Mouse (Mus musculus) hindbrain, embryonic 15.5 days (tissue): ENCODE results near the gene Mcmbp. TPM values are rescaled to one million over a fixed set of nuclear protein-coding genes. Genes with fewer than 3 reads are reported as not detected.

Experiments
- ATAC-seq: fragments of 200-750 bp; cut with Nextera tagmentation; 2 replicates; pipeline ENCODE4 v1.8.0; 2017; ENCODE audit warnings: low read depth, moderate number of reproducible peaks, moderate TSS enrichment; ENCODE audit not compliant: low FRiP score
- H3K27ac ChIP-seq: fragments of 300-500 bp; sonication (generic); replicated peaks from 2 replicates; pipeline ENCODE4 v1.5.1; 2015; ENCODE audit warnings: mild to moderate bottlenecking, inconsistent platforms
- H3K27me3 ChIP-seq: fragments of 300-500 bp; sonication (generic); 2 replicates; pipeline ENCODE4 v1.6.1; 2015; ENCODE audit warnings: control low read depth, inconsistent platforms
- H3K36me3 ChIP-seq: fragments of 300-500 bp; sonication (generic); 2 replicates; pipeline ENCODE4 v1.6.1; 2015; ENCODE audit warnings: control low read depth, inconsistent platforms
- H3K4me1 ChIP-seq: fragments of 300-500 bp; sonication (generic); replicated peaks from 2 replicates; pipeline ENCODE4 v1.6.1; 2015; ENCODE audit warnings: control low read depth, inconsistent platforms
- H3K4me2 ChIP-seq: fragments of 300-500 bp; sonication (generic); 2 replicates; pipeline ENCODE4 v1.6.1; 2015; ENCODE audit warnings: moderate library complexity, mild to moderate bottlenecking, inconsistent platforms
- H3K4me3 ChIP-seq: fragments of 300-500 bp; sonication (generic); 2 replicates; pipeline ENCODE4 v1.5.1; 2015; ENCODE audit warnings: mild to moderate bottlenecking, inconsistent platforms
- H3K9ac ChIP-seq: fragments of 300-500 bp; sonication (generic); 2 replicates; pipeline ENCODE4 v1.6.1; 2015; ENCODE audit warnings: inconsistent platforms
- H3K9me3 ChIP-seq: fragments of 300-500 bp; sonication (generic); 2 replicates; pipeline ENCODE4 v1.6.1; 2016; ENCODE audit warnings: control low read depth, inconsistent platforms
- WGBS: fragments of 180-500 bp; shearing (Covaris S2); methylation state at CpG from one replicate; pipeline ENCODE4 v1.1.7; 2015; 5-methylcytosine and 5-hydroxymethylcytosine counted together
- polyA plus RNA-seq: library from polyadenylated mRNA; unstranded; fragments of >200 nt; fragmentation: Nextera tagmentation; extraction: Ambion mirVana; gene quantifications from 2 replicates; pipeline ENCODE4 v1.2.1, GENCODE M21; 2015

The Mcmbp gene
- polyA plus RNA-seq: 43.2 and 44.0 TPM in 2 replicates

DNA sequence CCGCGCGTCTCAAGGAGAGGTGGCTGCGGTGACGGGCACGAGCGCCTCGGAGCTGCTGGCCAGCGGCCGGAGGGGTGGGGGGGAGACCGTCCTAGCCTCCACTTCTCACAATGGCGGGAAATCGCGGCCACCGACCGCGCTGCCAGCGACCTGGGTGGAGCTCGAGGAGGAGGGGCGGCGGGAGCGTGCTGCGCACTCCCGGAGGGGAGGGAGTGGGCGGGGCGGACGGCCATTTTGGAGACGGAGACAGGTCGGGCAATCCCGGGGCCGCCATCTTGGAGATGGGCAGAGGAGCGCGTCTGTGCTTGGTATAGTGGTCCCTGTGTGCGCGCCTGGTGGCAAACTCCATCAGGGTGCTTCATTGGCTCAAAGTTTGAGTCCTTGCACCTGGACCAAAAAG lies at the start of gene Mcmbp:
Gene Mcmbp, minus strand, starts transcription at position 162 of the 400 bp plus-strand sequence.
- Histone ChIP-seq H3K27ac (peak within 1 kb of the TSS; percentile 91), H3K9me3 (no peaks in the 10 kb centered on the region), H3K36me3 (no peaks in the 10 kb centered on the region), H3K4me3 (peak within 1 kb of the TSS; percentile 95), H3K4me2 (peak within 1 kb of the TSS; percentile 85), H3K4me1 (peaks cover 33% of the 10 kb centered on the region), H3K27me3 (no peaks in the 10 kb centered on the region; the same call in 1 of the 2 replicates), H3K9ac (peak within 1 kb of the TSS; percentile 96)
- peak; percentile 90 for ATAC-seq
- under 1% methylated on average over 35 of the region's 35 CpGs for WGBS

DNA sequence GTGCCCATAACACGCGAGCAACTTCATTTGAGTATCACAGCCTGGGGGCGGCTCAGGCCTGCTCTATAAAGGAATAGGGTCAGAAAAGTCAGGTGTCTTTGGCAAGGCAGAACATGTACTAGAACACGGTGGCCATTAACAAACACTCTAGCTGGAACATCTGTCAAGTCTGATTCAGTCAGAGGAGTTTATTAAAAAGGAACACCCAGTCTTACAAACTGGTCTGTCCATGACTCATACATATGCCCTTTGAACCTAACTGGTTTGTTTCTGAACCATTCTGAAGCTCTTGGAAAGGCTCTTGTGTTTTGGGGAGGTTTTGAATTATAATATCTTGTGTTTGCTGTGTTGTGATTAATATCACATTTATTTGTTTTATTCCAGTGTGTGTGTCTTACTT lies 49.8 kb upstream of the Mcmbp start:
- WGBS: 89% methylated on average over 4 of the region's 4 CpGs
- no peaks in the 10 kb centered on the region for H3K9me3 ChIP-seq
- no peaks in the 10 kb centered on the region for H3K27me3 ChIP-seq
- H3K9ac ChIP-seq: no peak overlapping the region
- no peak overlapping the region for H3K4me2 ChIP-seq
- H3K27ac ChIP-seq: no peak overlapping the region
- H3K4me1 ChIP-seq: no peaks in the 10 kb centered on the region
- no peak overlapping the region for H3K4me3 ChIP-seq
- H3K36me3 ChIP-seq: peaks cover 12% of the 10 kb centered on the region
- ATAC-seq: no peak

DNA sequence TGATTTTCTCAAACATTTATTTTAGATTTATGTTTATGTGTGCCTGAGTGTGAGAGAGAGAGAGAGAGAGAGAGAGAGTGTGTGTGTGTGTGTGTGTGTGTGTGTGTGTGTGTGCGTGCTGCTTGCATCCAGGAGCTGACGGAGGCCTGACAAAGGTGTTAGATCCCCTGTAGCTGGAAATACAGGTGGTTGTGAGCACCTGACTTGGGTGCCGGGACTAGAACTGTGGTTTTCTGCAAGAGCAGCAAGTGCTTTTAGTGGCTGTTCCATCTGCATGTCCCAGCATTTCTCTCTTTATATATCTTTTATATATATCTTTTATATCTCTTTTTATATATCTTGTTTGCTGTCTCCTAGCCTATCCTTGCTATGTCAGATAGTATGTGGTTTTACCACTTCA lies 41.6 kb upstream of the Mcmbp start:
- Histone ChIP-seq H3K27me3 (no peaks in the 10 kb centered on the region), H3K4me1 (no peaks in the 10 kb centered on the region), H3K4me3 (no peak overlapping the region), H3K9me3 (no peaks in the 10 kb centered on the region), H3K36me3 (peaks cover 61% of the 10 kb centered on the region), H3K9ac (no peak overlapping the region), H3K4me2 (no peak overlapping the region), H3K27ac (no peak overlapping the region)
- WGBS: 95% methylated on average over 3 of the region's 3 CpGs
- ATAC-seq: no peak

DNA sequence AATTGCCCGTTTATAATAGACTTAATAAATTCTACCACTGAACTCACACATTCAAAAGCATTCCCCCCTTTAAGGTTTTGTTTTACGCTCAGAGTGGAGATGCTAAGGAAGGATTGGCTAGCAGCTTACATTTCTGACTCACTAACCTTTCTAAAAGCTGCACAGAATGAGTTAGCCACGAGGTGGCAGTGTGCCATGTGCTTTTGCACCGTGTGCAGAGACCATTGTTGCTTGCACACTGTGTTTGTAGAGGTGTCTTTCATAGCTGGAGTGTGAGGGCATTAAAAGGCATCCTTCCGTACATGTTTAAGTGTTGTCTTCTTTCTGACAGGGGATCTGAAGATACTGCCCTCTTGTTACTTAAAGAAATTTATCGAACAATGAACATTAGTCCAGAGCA lies 39.0 kb upstream of the Mcmbp start:
- 36% methylated on average over 6 of the region's 6 CpGs for WGBS

DNA sequence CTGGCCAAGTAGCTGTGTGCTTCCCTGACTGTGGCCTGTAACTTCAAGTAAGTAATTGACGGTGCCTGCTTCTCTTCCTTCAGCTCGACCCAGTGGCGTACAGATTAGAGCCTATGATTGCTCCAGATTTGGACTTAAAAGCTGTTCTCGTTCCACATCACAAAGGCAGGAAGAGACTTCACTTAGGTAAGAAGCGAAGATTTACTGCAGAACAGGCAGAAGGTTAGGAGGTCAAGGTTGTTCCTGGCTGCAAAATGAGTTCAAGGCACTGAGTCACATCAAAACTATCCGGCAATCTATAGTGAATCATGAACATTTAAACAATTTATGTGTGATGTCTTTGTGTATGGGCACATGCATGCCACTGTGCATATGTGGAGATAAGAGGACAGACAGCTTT lies 36.9 kb upstream of the Mcmbp start:
- Histone ChIP-seq H3K27me3 (no peaks in the 10 kb centered on the region), H3K4me1 (no peaks in the 10 kb centered on the region), H3K9me3 (no peaks in the 10 kb centered on the region), H3K36me3 (peaks cover 79% of the 10 kb centered on the region), H3K9ac (no peak overlapping the region), H3K27ac (no peak overlapping the region), H3K4me2 (no peak overlapping the region), H3K4me3 (no peak overlapping the region)
- no peak for ATAC-seq
- WGBS: 92% methylated on average over 6 of the region's 6 CpGs

More for the DNA sequence above, 39.0 kb upstream of the Mcmbp start:
- H3K4me1 ChIP-seq: no peaks in the 10 kb centered on the region
- H3K27me3 ChIP-seq: no peaks in the 10 kb centered on the region
- H3K36me3 ChIP-seq: peaks cover 64% of the 10 kb centered on the region
- no peak overlapping the region for H3K4me2 ChIP-seq
- ATAC-seq: peak; percentile 82; the same call in 1 of the 2 replicates
- H3K27ac ChIP-seq: peak overlapping the region; percentile 27; the same call in 1 of the 2 replicates
- H3K4me3 ChIP-seq: no peak overlapping the region
- no peaks in the 10 kb centered on the region for H3K9me3 ChIP-seq
- H3K9ac ChIP-seq: no peak overlapping the region

DNA sequence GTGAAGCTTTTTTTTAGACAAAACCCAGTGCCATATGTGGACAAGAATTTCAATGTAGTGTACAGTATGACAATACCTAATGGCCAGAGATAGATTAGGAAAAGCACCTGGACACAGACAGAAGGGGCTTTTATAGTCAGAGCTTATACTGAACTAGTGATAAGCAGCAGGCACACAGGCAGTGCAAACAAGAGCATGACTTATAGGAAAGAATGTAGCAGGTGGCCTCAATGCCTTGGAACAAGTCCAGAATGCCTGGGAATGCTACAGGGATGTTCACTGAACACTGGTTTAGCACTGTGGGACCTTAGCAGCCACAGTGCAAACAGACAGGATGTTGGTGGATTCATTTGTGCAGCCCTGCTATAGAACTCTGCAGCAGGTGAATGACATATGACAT lies 26.4 kb upstream of the Mcmbp start:
- Histone ChIP-seq H3K36me3 (peaks cover 77% of the 10 kb centered on the region), H3K4me1 (no peaks in the 10 kb centered on the region), H3K9ac (no peak overlapping the region), H3K4me3 (no peak overlapping the region), H3K27ac (no peak overlapping the region), H3K9me3 (no peaks in the 10 kb centered on the region), H3K4me2 (no peak overlapping the region), H3K27me3 (no peaks in the 10 kb centered on the region)
- no peak for ATAC-seq

DNA sequence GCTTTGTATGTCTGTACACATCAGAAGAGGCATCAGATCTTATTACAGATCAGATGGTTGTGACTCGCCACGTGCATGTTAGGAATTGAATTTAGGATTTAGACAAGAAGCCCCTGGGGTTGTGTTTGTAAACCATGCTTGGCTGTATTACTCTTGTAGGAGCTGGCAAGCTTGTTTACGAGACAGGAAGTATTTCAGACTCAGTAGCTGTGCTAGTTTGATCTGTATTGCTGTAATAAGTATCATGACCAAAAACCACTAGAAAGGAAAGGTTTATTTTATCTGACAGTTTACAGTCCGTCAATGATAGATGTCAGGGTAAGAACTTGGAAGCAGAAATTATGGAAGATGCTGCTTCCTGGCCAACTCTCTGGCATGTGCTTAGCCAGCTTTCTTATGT lies 18.7 kb upstream of the Mcmbp start:
- H3K4me1 ChIP-seq: no peaks in the 10 kb centered on the region
- H3K4me2 ChIP-seq: no peak overlapping the region
- 98% methylated on average over 4 of the region's 4 CpGs for WGBS
- H3K9ac ChIP-seq: no peak overlapping the region
- no peaks in the 10 kb centered on the region for H3K27me3 ChIP-seq
- no peak overlapping the region for H3K4me3 ChIP-seq
- peaks cover 89% of the 10 kb centered on the region for H3K36me3 ChIP-seq
- H3K27ac ChIP-seq: no peak overlapping the region
- no peak for ATAC-seq
- no peaks in the 10 kb centered on the region for H3K9me3 ChIP-seq

DNA sequence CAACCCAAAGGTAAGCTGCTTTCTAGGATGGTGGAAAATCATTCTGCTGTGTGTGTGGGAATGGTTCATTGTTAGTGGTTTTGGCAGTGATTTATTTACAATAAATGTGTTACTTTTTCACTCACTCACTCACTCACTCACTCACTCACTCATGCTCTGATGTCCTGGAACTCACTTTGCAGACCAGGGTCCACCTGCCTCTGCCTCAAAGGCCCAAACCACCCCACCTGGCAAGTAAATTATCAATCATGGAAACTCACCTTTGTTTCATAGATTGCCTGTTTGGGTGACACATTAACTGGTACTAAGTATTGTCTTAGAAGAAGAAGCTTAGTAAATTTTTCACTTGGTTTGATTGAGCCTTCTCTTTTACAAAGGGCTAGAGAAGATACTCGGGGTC lies 15.1 kb upstream of the Mcmbp start:
- no peaks in the 10 kb centered on the region for H3K9me3 ChIP-seq
- no peaks in the 10 kb centered on the region for H3K4me1 ChIP-seq
- no peak overlapping the region for H3K27ac ChIP-seq
- H3K27me3 ChIP-seq: no peaks in the 10 kb centered on the region
- H3K4me2 ChIP-seq: no peak overlapping the region
- H3K9ac ChIP-seq: no peak overlapping the region
- peaks cover 86% of the 10 kb centered on the region for H3K36me3 ChIP-seq
- no peak for ATAC-seq
- H3K4me3 ChIP-seq: no peak overlapping the region
- 86% methylated on average over 1 of the region's 1 CpGs for WGBS

DNA sequence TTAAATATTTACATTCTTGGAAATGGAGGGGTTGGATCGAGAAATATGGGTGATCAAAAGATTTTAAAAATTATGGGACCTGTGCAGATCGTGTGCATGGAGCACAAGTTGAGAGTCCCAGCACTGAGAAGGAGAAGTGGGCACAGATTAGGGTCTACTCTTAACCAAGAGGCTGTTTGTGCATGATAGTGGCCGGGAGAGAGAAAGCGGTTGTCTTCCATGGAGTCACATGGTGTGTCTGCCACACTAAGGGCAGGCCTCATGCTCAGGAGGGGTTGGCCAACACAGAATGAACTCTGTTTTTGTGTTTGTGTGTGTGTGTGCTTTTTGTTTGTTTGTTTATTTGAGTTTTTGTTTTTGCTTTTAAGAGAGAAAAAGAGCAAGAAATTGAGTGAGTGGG lies 11.7 kb upstream of the Mcmbp start:
- 95% methylated on average over 4 of the region's 4 CpGs for WGBS
- no peak for ATAC-seq

DNA sequence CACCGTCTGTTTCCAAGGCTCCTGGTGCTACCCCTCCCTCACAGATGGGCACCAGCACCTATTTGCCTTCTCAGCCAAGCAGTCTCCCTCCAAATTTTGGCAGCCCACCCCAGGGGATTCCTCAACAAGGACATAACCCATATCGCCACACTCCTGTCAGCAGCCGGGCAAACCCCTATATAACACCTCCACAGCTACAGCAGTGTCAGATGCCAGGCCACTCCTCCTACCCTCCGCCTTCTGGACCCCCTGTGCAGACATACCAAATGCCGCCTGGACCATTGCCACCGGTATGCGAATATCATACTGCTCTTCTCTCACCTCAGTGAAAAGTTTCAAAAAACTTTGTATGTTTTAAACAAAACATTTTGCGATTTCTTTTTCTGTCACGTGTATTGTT lies 10.0 kb upstream of the Mcmbp start:
- 83% methylated on average over 9 of the region's 9 CpGs for WGBS
- peaks cover 43% of the 10 kb centered on the region for H3K36me3 ChIP-seq
- no peak overlapping the region for H3K27ac ChIP-seq

More for the DNA sequence above, 11.7 kb upstream of the Mcmbp start:
- Histone ChIP-seq H3K4me1 (peaks cover 16% of the 10 kb centered on the region), H3K9ac (no peak overlapping the region), H3K27me3 (no peaks in the 10 kb centered on the region), H3K4me3 (no peak overlapping the region), H3K4me2 (no peak overlapping the region), H3K27ac (no peak overlapping the region), H3K9me3 (no peaks in the 10 kb centered on the region), H3K36me3 (peaks cover 59% of the 10 kb centered on the region)

DNA sequence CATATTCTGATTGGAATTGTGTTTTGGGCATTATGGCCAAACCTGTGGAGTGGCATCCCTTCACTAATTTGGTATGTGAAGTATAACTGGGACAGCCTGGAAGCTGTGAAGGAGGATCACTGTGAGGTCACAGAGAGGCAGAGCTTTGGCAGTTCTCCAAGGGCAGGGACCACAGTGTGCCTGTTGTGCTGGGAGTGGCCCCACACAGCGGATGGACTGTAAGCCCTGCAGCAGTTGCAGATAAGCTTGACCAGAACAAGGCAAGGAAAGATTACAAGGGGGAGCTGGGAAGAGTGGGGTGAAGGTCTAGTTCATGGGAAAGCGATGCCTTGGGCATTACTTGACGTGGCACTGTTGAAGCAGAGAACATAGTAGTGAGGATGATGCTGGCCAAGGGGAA lies 8.5 kb upstream of the Mcmbp start:
- H3K9me3 ChIP-seq: no peaks in the 10 kb centered on the region
- H3K4me1 ChIP-seq: peaks cover 39% of the 10 kb centered on the region
- no peak overlapping the region for H3K4me2 ChIP-seq
- H3K27me3 ChIP-seq: no peaks in the 10 kb centered on the region
- H3K9ac ChIP-seq: no peak overlapping the region
- 52% methylated on average over 3 of the region's 3 CpGs for WGBS
- peaks cover 29% of the 10 kb centered on the region for H3K36me3 ChIP-seq
- ATAC-seq: no peak
- H3K4me3 ChIP-seq: no peak overlapping the region
- H3K27ac ChIP-seq: no peak overlapping the region

More for the DNA sequence above, 10.0 kb upstream of the Mcmbp start:
- Histone ChIP-seq H3K4me3 (no peak overlapping the region), H3K9ac (no peak overlapping the region), H3K9me3 (no peaks in the 10 kb centered on the region), H3K27me3 (no peaks in the 10 kb centered on the region), H3K4me2 (no peak overlapping the region), H3K4me1 (peaks cover 33% of the 10 kb centered on the region)
- no peak for ATAC-seq

DNA sequence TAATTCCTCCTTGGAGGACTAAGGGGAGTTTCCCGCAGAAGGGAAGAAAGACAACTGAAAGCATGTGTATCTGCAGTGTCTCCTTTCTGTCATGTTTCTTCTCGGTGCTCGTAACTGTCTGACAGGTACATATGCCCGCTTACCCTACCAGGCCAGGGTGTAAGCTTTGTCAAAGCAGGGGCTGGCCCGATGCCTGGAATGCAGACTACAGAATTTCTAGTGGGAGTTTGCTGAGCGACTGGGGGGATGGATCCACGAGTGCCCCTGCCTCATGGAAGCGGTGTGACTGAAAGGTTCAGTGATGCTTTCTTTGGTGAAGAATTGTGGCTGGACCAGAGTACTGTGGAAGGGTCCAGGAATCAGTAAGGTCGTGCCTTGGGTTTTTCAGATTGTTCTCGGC lies 5.9 kb upstream of the Mcmbp start:
- 0 out of 2 replicates have a peak overlapping the region, but pooled peaks have one; percentile 85 for H3K4me3 ChIP-seq

More for the DNA sequence above, 5.9 kb upstream of the Mcmbp start:
- no peaks in the 10 kb centered on the region; the same call in 1 of the 2 replicates for H3K27me3 ChIP-seq
- peak overlapping the region; percentile 89 for H3K4me2 ChIP-seq
- H3K9me3 ChIP-seq: no peaks in the 10 kb centered on the region
- ATAC-seq: no peak
- no peak overlapping the region for H3K27ac ChIP-seq
- peaks cover 10% of the 10 kb centered on the region; the same call in 1 of the 2 replicates for H3K36me3 ChIP-seq
- H3K9ac ChIP-seq: no peak overlapping the region
- H3K4me1 ChIP-seq: peaks cover 39% of the 10 kb centered on the region
- 91% methylated on average over 10 of the region's 10 CpGs for whole genome bisulfite sequencing
